Mouse (Mus musculus) liver, adult 2 months (tissue): ENCODE results near the gene Adgrl4. TPM values are rescaled to one million over a fixed set of nuclear protein-coding genes. Genes with fewer than 3 reads are reported as not detected.

Experiments used
- DNase-seq: peaks from one replicate; pipeline ENCODE4 v3.0.0-alpha.2; 2011; ENCODE audit warnings: low read depth, low spot score; ENCODE audit errors: extremely low read depth
- H3K27ac ChIP-seq: fragments of 200-500 bp; replicated peaks from 2 replicates; pipeline ENCODE4 v1.5.1; 2012; ENCODE audit warnings: low read depth, mild to moderate bottlenecking, control low read depth, inconsistent platforms, low read length; ENCODE audit not compliant: insufficient read depth
- H3K27me3 ChIP-seq: fragments of 200-500 bp; 2 replicates; pipeline ENCODE4 v1.6.1; 2012; ENCODE audit warnings: mild to moderate bottlenecking, moderate library complexity, low read length, inconsistent platforms; ENCODE audit not compliant: control insufficient read depth, insufficient read depth
- H3K36me3 ChIP-seq: fragments of 200-500 bp; 2 replicates; pipeline ENCODE4 v1.6.1; 2012; ENCODE audit warnings: low read length, inconsistent platforms; ENCODE audit not compliant: control insufficient read depth, insufficient read depth
- H3K4me1 ChIP-seq: fragments of 200-500 bp; 2 replicates; pipeline ENCODE4 v1.6.1; 2011; ENCODE audit warnings: low read length; ENCODE audit not compliant: control insufficient read depth, insufficient read depth
- H3K4me3 ChIP-seq: fragments of 200-500 bp; 2 replicates; pipeline ENCODE4 v1.5.1; 2011; ENCODE audit warnings: low read depth, mild to moderate bottlenecking, control low read depth, low read length, moderate library complexity; ENCODE audit not compliant: insufficient read depth
- H3K79me2 ChIP-seq: fragments of 200-500 bp; 2 replicates; pipeline ENCODE4 v1.6.1; 2012; ENCODE audit warnings: inconsistent platforms, mild to moderate bottlenecking, low read length, moderate library complexity; ENCODE audit not compliant: control insufficient read depth, insufficient read depth
- H3K9ac ChIP-seq: fragments of 200-500 bp; 2 replicates; pipeline ENCODE4 v1.6.1; 2012; ENCODE audit warnings: low read depth, mild to moderate bottlenecking, control low read depth, inconsistent platforms, low read length
- CTCF ChIP-seq: fragments of 200-500 bp; IDR thresholded peaks from 2 replicates; pipeline ENCODE4 v1.5.1; 2011; ENCODE audit warnings: low read depth, low read length, control low read depth
- POLR2A ChIP-seq: fragments of 200-500 bp; IDR thresholded peaks from 2 replicates; pipeline ENCODE4 v1.6.1; 2011; ENCODE audit warnings: low read length, control low read depth; ENCODE audit not compliant: insufficient read depth; ENCODE audit errors: extremely low read depth
- WGBS: fragments of 180-500 bp; shearing (Covaris S2); methylation state at CpG from one replicate; pipeline ENCODE4 v1.1.7; 2018; 5-methylcytosine and 5-hydroxymethylcytosine counted together
- polyA plus RNA-seq: library from polyadenylated mRNA; depleted of rRNA; stranded (reverse); fragments of >200 nt; gene quantifications from 2 replicates; pipeline ENCODE4 v1.2.3, GENCODE M21; 2012
- total RNA-seq: library from RNA; depleted of rRNA; stranded (reverse); fragments of >200 nt; gene quantifications from 2 replicates; pipeline ENCODE4 v1.2.3, GENCODE M21; 2014

The Adgrl4 gene
- total and polyA plus RNA-seq, 2 experiments = 2.7 to 17.9 TPM

- no peak overlapping the region for H3K27ac ChIP-seq
- no peaks in the 10 kb centered on the region for H3K4me1 ChIP-seq
- no peaks in the 10 kb centered on the region for H3K27me3 ChIP-seq
- 88% methylated on average over 5 of the region's 5 CpGs for WGBS
- H3K79me2 ChIP-seq = no peaks in the 10 kb centered on the region
- DNase-seq = no peak
- H3K36me3 ChIP-seq = no peaks in the 10 kb centered on the region; the same call in 1 of the 2 replicates
- H3K9ac ChIP-seq = no peak overlapping the region
- H3K4me3 ChIP-seq = no peak overlapping the region
- TF ChIP-seq CTCF = no peak
Observed at GRCm38 (mm10) chr3:151511184-151511583, 73.5 kb downstream of the Adgrl4 start.

- no peak overlapping the region for H3K4me3 ChIP-seq
- H3K36me3 ChIP-seq = no peaks in the 10 kb centered on the region
- no peak overlapping the region for H3K9ac ChIP-seq
- TF ChIP-seq CTCF (no peak), POLR2A (no peak)
- no peaks in the 10 kb centered on the region for H3K27me3 ChIP-seq
- no peak for DNase-seq
- WGBS = 85% methylated on average over 3 of the region's 3 CpGs
- H3K27ac ChIP-seq = no peak overlapping the region
- H3K4me1 ChIP-seq = no peaks in the 10 kb centered on the region
- H3K79me2 ChIP-seq = no peaks in the 10 kb centered on the region
Observed at GRCm38 (mm10) chr3:151547182-151547581, 109.5 kb downstream of the Adgrl4 start.

GRCm38 (mm10) chr3:151551002-151551401 is 113.3 kb downstream of the Adgrl4 start:
- Histone ChIP-seq H3K27me3 (no peaks in the 10 kb centered on the region), H3K27ac (no peak overlapping the region), H3K36me3 (no peaks in the 10 kb centered on the region), H3K4me3 (no peak overlapping the region), H3K9ac (no peak overlapping the region), H3K79me2 (no peaks in the 10 kb centered on the region), H3K4me1 (no peaks in the 10 kb centered on the region)
- no peak for DNase-seq
- TF ChIP-seq CTCF (no peak), POLR2A (no peak)
- 57% methylated on average over 5 of the region's 5 CpGs for WGBS

DNA sequence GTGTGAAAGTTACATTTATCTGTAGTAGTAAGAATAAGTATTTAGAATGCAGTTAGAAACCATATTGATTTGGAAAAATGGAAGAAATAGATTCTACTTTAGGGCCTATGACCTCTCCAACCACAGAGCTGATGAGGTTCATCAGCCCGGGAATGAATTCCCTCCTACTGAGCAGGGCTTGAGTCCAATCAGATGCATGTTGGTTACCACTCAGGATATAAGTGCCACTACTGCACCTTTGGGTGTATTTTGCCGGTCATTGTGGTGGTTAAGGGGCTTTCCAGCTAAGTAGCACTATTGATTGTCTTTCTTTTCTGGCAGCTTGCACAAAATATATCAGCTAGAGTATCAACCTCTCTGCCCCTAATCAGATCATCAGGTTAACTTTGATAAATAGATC is 118.9 kb downstream of the Adgrl4 start:
- WGBS = 85% methylated on average over 2 of the region's 2 CpGs
- no peaks in the 10 kb centered on the region for H3K4me1 ChIP-seq
- TF ChIP-seq CTCF = no peak
- no peak for TF ChIP-seq POLR2A

GRCm38 (mm10) chr3:151557125-151557524 is 119.4 kb downstream of the Adgrl4 start:
- Histone ChIP-seq H3K4me1 (no peaks in the 10 kb centered on the region), H3K27me3 (no peaks in the 10 kb centered on the region), H3K4me3 (no peak overlapping the region), H3K36me3 (no peaks in the 10 kb centered on the region), H3K79me2 (no peaks in the 10 kb centered on the region), H3K9ac (no peak overlapping the region), H3K27ac (no peak overlapping the region)
- 69% methylated on average over 2 of the region's 2 CpGs for WGBS
- TF ChIP-seq POLR2A (no peak), CTCF (no peak)
- DNase-seq = no peak

More for the DNA sequence above, 118.9 kb downstream of the Adgrl4 start:
- Histone ChIP-seq H3K27ac (no peak overlapping the region), H3K36me3 (no peaks in the 10 kb centered on the region), H3K79me2 (no peaks in the 10 kb centered on the region), H3K4me3 (no peak overlapping the region), H3K9ac (no peak overlapping the region), H3K27me3 (no peaks in the 10 kb centered on the region)
- DNase-seq = no peak

DNA sequence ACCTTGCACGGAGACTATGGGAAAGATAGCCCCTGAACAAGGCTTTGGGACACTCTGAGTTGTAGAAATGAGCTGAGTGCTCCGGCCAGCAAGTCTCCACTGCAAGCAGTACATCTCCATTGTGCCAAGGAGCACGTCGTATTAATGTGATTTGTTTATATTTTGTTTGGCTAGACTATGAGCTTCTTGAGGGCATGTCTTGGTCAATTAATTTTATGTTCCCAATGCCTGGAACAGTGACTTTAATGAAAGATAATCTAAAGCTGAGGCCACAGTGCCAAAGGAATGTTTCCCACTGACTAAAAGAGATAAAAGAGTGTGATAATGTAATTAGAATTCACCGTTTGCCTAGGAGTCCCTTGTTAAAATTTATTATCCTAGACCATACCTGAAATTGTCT is 119.9 kb downstream of the Adgrl4 start:
- no peaks in the 10 kb centered on the region for H3K27me3 ChIP-seq
- no peak for DNase-seq
- no peaks in the 10 kb centered on the region for H3K4me1 ChIP-seq
- no peaks in the 10 kb centered on the region for H3K79me2 ChIP-seq
- TF ChIP-seq POLR2A (no peak), CTCF (no peak)
- WGBS = 77% methylated on average over 5 of the region's 5 CpGs
- no peak overlapping the region for H3K9ac ChIP-seq
- H3K36me3 ChIP-seq = no peaks in the 10 kb centered on the region
- no peak overlapping the region for H3K4me3 ChIP-seq
- no peak overlapping the region for H3K27ac ChIP-seq
